Mouse (Mus musculus): ENCODE measurements around the gene Agpat4. TPM values are rescaled to one million over a fixed set of nuclear protein-coding genes. Genes with fewer than 3 reads are reported as not detected.

Agpat4 gene
- polyA plus RNA-seq, 1 experiment from 2014 or later: 38.2 TPM

- no peak for DNase-seq (ENCODE audit: low spot score)
- H3K4me3 ChIP-seq: no peak overlapping the region
- WGBS: 86% methylated on average over 8 of the region's 8 CpGs
- peaks cover 28% of the 10 kb centered on the region for H3K36me3 ChIP-seq
- H3K4me1 ChIP-seq: no peaks in the 10 kb centered on the region
- no peaks in the 10 kb centered on the region for H3K27me3 ChIP-seq (ENCODE audit: low read depth, poor library complexity, severe bottlenecking)
- H3K27ac ChIP-seq: no peak overlapping the region
- H3K9me3 ChIP-seq (replicated peaks): no peaks in the 10 kb centered on the region
These were observed 65.8 kb downstream of the Agpat4 start for GRCm38 (mm10) chr17:12184283-12184682.

GRCm38 (mm10) chr17:12185855-12186254 lies 67.4 kb downstream of the Agpat4 start:
- Histone ChIP-seq H3K36me3 (peaks cover 27% of the 10 kb centered on the region), H3K9me3 (replicated peaks) (no peaks in the 10 kb centered on the region), H3K4me3 (no peak overlapping the region), H3K27me3 (ENCODE audit: low read depth, poor library complexity, severe bottlenecking) (no peaks in the 10 kb centered on the region), H3K27ac (no peak overlapping the region), H3K4me1 (no peaks in the 10 kb centered on the region)
- WGBS: 90% methylated on average over 4 of the region's 4 CpGs
- no peak for DNase-seq (ENCODE audit: low spot score)

- WGBS: 88% methylated on average over 3 of the region's 3 CpGs
These were observed 67.8 kb downstream of the Agpat4 start for GRCm38 (mm10) chr17:12186341-12186740.

GRCm38 (mm10) chr17:12187782-12188181 lies 69.3 kb downstream of the Agpat4 start:
- Histone ChIP-seq H3K4me3 (no peak overlapping the region), H3K27ac (no peak overlapping the region), H3K27me3 (ENCODE audit: low read depth, poor library complexity, severe bottlenecking) (no peaks in the 10 kb centered on the region), H3K9me3 (replicated peaks) (no peaks in the 10 kb centered on the region), H3K36me3 (peaks cover 36% of the 10 kb centered on the region), H3K4me1 (no peaks in the 10 kb centered on the region)
- WGBS: 86% methylated on average over 1 of the region's 1 CpGs
- no peak for DNase-seq (ENCODE audit: low spot score)

More at GRCm38 (mm10) chr17:12186341-12186740, 67.8 kb downstream of the Agpat4 start:
- no peaks in the 10 kb centered on the region for H3K9me3 ChIP-seq (replicated peaks)
- no peaks in the 10 kb centered on the region for H3K4me1 ChIP-seq
- no peaks in the 10 kb centered on the region for H3K27me3 ChIP-seq (ENCODE audit: low read depth, poor library complexity, severe bottlenecking)
- DNase-seq (ENCODE audit: low spot score): no peak
- H3K4me3 ChIP-seq: no peak overlapping the region
- H3K36me3 ChIP-seq: peaks cover 30% of the 10 kb centered on the region
- no peak overlapping the region for H3K27ac ChIP-seq

GRCm38 (mm10) chr17:12195137-12195536 lies 76.6 kb downstream of the Agpat4 start:
- peak overlapping the region; percentile 69 for H3K27ac ChIP-seq
- DNase-seq (ENCODE audit: low spot score): peak; percentile 49
- 34% methylated on average over 5 of the region's 5 CpGs for WGBS
- peaks cover 31% of the 10 kb centered on the region for H3K36me3 ChIP-seq
- no peak overlapping the region for H3K4me3 ChIP-seq
- H3K27me3 ChIP-seq (ENCODE audit: low read depth, poor library complexity, severe bottlenecking): no peaks in the 10 kb centered on the region
- H3K4me1 ChIP-seq: peaks cover 31% of the 10 kb centered on the region
- no peaks in the 10 kb centered on the region for H3K9me3 ChIP-seq (replicated peaks)

- peaks cover 33% of the 10 kb centered on the region for H3K36me3 ChIP-seq
These were observed 77.1 kb downstream of the Agpat4 start for GRCm38 (mm10) chr17:12195604-12196003.

GRCm38 (mm10) chr17:12199933-12200332 lies 81.4 kb downstream of the Agpat4 start:
- WGBS: 83% methylated on average over 4 of the region's 4 CpGs
- Histone ChIP-seq H3K4me1 (peaks cover 52% of the 10 kb centered on the region), H3K27me3 (ENCODE audit: low read depth, poor library complexity, severe bottlenecking) (no peaks in the 10 kb centered on the region), H3K36me3 (peaks cover 26% of the 10 kb centered on the region), H3K27ac (no peak overlapping the region), H3K9me3 (replicated peaks) (no peaks in the 10 kb centered on the region), H3K4me3 (no peak overlapping the region)
- no peak for DNase-seq (ENCODE audit: low spot score)

More at GRCm38 (mm10) chr17:12195604-12196003, 77.1 kb downstream of the Agpat4 start:
- Histone ChIP-seq H3K9me3 (replicated peaks) (no peaks in the 10 kb centered on the region), H3K4me1 (peaks cover 31% of the 10 kb centered on the region), H3K27ac (peak overlapping the region; percentile 69), H3K27me3 (ENCODE audit: low read depth, poor library complexity, severe bottlenecking) (no peaks in the 10 kb centered on the region), H3K4me3 (no peak overlapping the region)
- DNase-seq (ENCODE audit: low spot score): no peak
- WGBS: 61% methylated on average over 10 of the region's 10 CpGs

GRCm38 (mm10) chr17:12201086-12201485 lies 82.6 kb downstream of the Agpat4 start:
- peaks cover 26% of the 10 kb centered on the region for H3K36me3 ChIP-seq
- peaks cover 53% of the 10 kb centered on the region for H3K4me1 ChIP-seq
- no peak overlapping the region for H3K27ac ChIP-seq

GRCm38 (mm10) chr17:12203414-12203897 lies 85.0 kb downstream of the Agpat4 start:
- Histone ChIP-seq H3K36me3 (peaks cover 16% of the 10 kb centered on the region), H3K4me1 (peaks cover 73% of the 10 kb centered on the region), H3K4me3 (no peak overlapping the region), H3K9me3 (replicated peaks) (no peaks in the 10 kb centered on the region), H3K27ac (peak overlapping the region; percentile 27; the same call in 1 of the 2 replicates), H3K27me3 (ENCODE audit: low read depth, poor library complexity, severe bottlenecking) (no peaks in the 10 kb centered on the region)
- no peak for DNase-seq (ENCODE audit: low spot score)
- 67% methylated on average over 15 of the region's 15 CpGs for WGBS

More at GRCm38 (mm10) chr17:12201086-12201485, 82.6 kb downstream of the Agpat4 start:
- WGBS: 89% methylated on average over 1 of the region's 1 CpGs
- Histone ChIP-seq H3K4me3 (no peak overlapping the region), H3K9me3 (replicated peaks) (no peaks in the 10 kb centered on the region), H3K27me3 (ENCODE audit: low read depth, poor library complexity, severe bottlenecking) (no peaks in the 10 kb centered on the region)
- DNase-seq (ENCODE audit: low spot score): no peak

GRCm38 (mm10) chr17:12204246-12204645 lies 85.7 kb downstream of the Agpat4 start:
- H3K27me3 ChIP-seq (ENCODE audit: low read depth, poor library complexity, severe bottlenecking): no peaks in the 10 kb centered on the region
- peaks cover 66% of the 10 kb centered on the region for H3K4me1 ChIP-seq
- WGBS: 67% methylated on average over 3 of the region's 3 CpGs
- peak overlapping the region; percentile 62 for H3K27ac ChIP-seq
- H3K4me3 ChIP-seq: no peak overlapping the region
- DNase-seq (ENCODE audit: low spot score): no peak
- peaks cover 11% of the 10 kb centered on the region; the same call in 1 of the 2 replicates for H3K36me3 ChIP-seq
- H3K9me3 ChIP-seq (replicated peaks): no peaks in the 10 kb centered on the region

- H3K27me3 ChIP-seq (ENCODE audit: low read depth, poor library complexity, severe bottlenecking): no peaks in the 10 kb centered on the region
- WGBS: 77% methylated on average over 3 of the region's 3 CpGs
- H3K9me3 ChIP-seq (replicated peaks): no peaks in the 10 kb centered on the region
- peak overlapping the region; percentile 68 for H3K27ac ChIP-seq
- H3K36me3 ChIP-seq: peaks cover 14% of the 10 kb centered on the region; the same call in 1 of the 2 replicates
- no peak for DNase-seq (ENCODE audit: low spot score)
- H3K4me1 ChIP-seq: peaks cover 62% of the 10 kb centered on the region
- H3K4me3 ChIP-seq: no peak overlapping the region
These were observed 86.1 kb downstream of the Agpat4 start for GRCm38 (mm10) chr17:12204689-12205014.

- H3K4me1 ChIP-seq: peaks cover 61% of the 10 kb centered on the region
- 67% methylated on average over 10 of the region's 10 CpGs for WGBS
- no peak overlapping the region for H3K4me3 ChIP-seq
- no peak for DNase-seq (ENCODE audit: low spot score)
- peaks cover 14% of the 10 kb centered on the region for H3K36me3 ChIP-seq
- peak overlapping the region; percentile 68 for H3K27ac ChIP-seq
- no peaks in the 10 kb centered on the region for H3K9me3 ChIP-seq (replicated peaks)
- no peaks in the 10 kb centered on the region for H3K27me3 ChIP-seq (ENCODE audit: low read depth, poor library complexity, severe bottlenecking)
These were observed 86.7 kb downstream of the Agpat4 start for GRCm38 (mm10) chr17:12205015-12205693.

- peak overlapping the region; percentile 68 for H3K27ac ChIP-seq
- peaks cover 61% of the 10 kb centered on the region for H3K4me1 ChIP-seq
- H3K4me3 ChIP-seq: no peak overlapping the region
- no peaks in the 10 kb centered on the region for H3K27me3 ChIP-seq (ENCODE audit: low read depth, poor library complexity, severe bottlenecking)
- H3K36me3 ChIP-seq: peaks cover 16% of the 10 kb centered on the region
- no peak for DNase-seq (ENCODE audit: low spot score)
- H3K9me3 ChIP-seq (replicated peaks): no peaks in the 10 kb centered on the region
- 38% methylated on average over 4 of the region's 4 CpGs for WGBS
These were observed 87.2 kb downstream of the Agpat4 start for GRCm38 (mm10) chr17:12205694-12206075.
